Mouse (Mus musculus) erythroblast, embryonic 14.5 days (primary cell): Measurements from ENCODE around the gene Bace1.

ENCODE experiments used
- GATA1 ChIP-seq: IDR thresholded peaks from 2 replicates; pipeline ENCODE4 v1.6.1; 2012; ENCODE audit warnings: low read length, inconsistent platforms, mixed read lengths
- TAL1 ChIP-seq: IDR thresholded peaks from 3 replicates; pipeline ENCODE4 v1.6.1; 2012; ENCODE audit warnings: low read length, inconsistent platforms, mixed read lengths

- TF ChIP-seq TAL1 (no peak), GATA1 (no peak)
These were observed 8.6 kb downstream of the Bace1 start for GRCm38 (mm10) chr9:45846891-45847460.
